Mouse (Mus musculus): ENCODE measurements around the gene Nradd.

The Nradd gene

DNA sequence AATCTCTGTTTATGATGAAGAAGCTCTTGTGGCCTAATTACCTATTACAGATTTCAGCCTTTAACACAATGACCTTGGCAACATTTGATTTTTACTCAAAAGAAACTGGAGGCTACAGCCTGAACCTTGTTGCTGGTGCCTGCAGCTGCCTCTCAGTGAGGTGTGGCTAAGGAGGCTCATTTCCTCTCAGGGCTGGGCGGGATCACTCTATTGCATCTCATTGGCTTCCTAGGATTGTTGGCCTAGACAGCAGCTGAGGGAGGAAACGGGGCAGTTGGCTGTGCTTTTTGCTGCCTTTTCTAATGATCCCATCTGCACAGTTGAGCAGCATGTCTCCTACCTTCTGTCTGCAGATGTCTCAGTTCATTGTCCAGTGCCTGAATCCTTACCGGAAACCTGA, 7.2 kb downstream of the Nradd start:
- in situ Hi-C loops (cut with MboI, MseI) = no loop called here

- in situ Hi-C loops (cut with MboI, MseI) = no loop called here
These were observed 12.8 kb downstream of the Nradd start for GRCm38 (mm10) chr9:110611471-110611870.

DNA sequence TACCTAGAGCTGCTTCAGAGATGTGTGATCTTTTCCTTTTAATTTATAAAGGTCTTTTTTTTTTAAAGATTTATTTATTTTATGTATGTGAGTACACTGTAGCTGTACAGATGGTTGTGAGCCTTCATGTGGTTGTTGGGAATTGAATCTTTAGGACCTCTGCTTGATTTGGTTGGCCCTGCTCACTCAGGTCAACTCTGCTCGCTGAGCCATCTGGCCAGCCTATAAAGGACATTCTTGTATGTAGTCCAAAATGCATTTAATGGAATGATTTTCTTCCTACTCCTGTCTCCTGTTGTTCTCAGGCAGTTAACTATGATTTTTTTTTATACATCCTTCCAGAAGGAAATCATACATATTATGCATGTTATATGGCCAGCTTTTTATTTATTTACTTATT, 40.7 kb downstream of the Nradd start:
- in situ Hi-C loops (cut with MboI, MseI) = no loop called here

DNA sequence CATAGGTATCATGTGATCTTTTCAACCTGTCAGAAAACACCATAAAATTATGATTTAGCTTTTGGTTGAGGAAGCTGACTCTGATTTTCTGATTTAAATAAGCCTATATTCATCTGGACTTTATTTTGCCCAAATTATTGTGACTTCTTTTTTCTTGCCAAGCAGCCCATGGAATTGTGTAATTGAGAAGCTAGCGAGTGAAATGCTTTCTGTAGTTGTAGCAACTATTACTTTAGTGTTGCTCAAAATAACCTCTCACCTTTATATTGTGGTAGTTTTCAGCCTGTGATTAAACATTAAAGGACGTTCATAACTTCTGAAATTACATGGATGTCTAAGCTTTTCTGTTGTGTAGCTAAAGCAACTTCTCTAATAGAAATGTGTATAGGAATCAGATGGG, 42.1 kb downstream of the Nradd start:
- in situ Hi-C loops (cut with MboI, MseI) = no loop called here
